Mouse (Mus musculus): ENCODE measurements at regions not wholly inside any gene's neighbourhood (a gene's known extent, or its start where the extent isn't known, plus 50 kb on each side); places are given as distances from the start of the nearest gene placed in this dataset.
"Not testable (repeated sequence)": the region's sequence is repeated elsewhere in the genome, so short reads cannot be mapped to it uniquely, and the experiment has no call there.

DNA sequence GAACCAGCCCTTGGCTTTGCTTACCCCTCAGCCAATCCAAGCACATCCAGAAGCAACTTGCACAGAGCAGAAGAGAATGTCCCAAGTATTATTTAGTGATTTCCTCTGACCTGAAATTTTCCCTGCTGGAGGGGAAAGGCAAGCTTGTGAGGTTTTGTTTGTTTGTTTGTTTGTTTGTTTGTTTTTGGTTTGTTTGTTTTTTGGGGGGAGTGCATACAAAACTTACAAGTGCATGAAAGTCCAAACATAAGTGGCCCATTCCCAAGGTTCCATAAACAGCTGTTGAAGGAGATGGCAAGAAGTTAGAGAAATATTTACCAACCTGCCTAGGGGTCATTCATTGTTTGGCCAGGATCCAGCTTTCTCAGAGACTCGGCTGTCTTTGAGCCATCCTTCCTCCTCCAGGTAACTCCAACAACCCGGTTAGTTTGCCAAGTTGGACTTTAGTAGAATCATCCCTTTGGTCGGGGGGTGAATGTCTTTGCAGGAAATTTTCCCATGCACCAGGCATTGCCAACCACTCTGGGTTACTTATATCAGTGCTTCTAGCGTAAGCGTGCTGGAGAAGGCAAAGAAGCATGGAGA lies 175.3 kb downstream of the Ifng start:
- Histone ChIP-seq H3K27me3 (no peaks in the 10 kb centered on the region), H3K9ac (no peak overlapping the region), H3K9me3 (replicated peaks) (no peaks in the 10 kb centered on the region), H3K4me2 (no peak overlapping the region), H3K4me1 (replicated peaks) (no peaks in the 10 kb centered on the region), H3K27ac (no peak overlapping the region), H3K36me3 (no peaks in the 10 kb centered on the region), H3K4me3 (replicated peaks) (no peak overlapping the region)
- ATAC-seq (ENCODE audit: low read depth) (no peak), DNase-seq (no peak)
- WGBS (ENCODE audit: insufficient replicate concordance): 69% methylated on average over 5 of the region's 5 CpGs

DNA sequence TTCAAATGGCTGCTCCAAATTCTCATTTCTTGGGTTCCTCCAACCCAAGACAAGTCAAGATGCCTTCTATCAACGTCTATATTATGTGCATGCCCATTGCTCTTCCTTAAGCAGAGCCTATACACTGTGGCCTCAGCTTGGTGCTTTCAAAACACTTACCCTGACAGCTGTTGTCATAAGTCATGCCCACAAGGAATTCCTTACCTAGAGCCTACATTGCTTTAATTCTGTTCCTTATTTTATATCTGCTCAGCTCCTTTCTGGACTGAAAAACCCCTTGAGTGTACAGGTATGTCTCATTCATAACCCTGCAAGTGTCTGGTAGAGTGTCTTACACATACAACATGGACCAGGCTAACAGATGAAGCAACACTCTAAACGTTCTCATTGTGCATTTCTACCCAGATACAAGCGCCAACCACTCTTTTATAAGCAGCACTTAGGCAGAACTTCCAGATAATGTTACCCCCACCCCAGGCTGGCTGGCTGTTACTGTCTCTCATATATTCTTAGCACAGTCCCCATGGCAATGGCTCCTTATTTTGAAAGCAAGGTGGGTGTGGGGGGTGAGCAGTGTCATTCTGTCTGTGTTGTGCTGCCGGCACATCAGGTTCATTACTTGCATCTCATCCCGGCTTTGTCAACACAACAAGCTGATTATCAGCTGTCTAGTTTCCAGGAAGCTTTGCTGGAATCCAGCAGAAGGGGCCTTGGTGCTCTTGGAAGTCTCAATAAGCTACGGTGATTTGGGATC lies 176.6 kb downstream of the Ifng start:
- DNase-seq: no peak
- no peak for ATAC-seq (ENCODE audit: low read depth)
- 62% methylated on average over 6 of the region's 6 CpGs for WGBS (ENCODE audit: insufficient replicate concordance)
- Histone ChIP-seq H3K27me3 (no peaks in the 10 kb centered on the region), H3K27ac (no peak overlapping the region), H3K9ac (no peak overlapping the region), H3K4me1 (replicated peaks) (no peaks in the 10 kb centered on the region), H3K4me3 (replicated peaks) (no peak overlapping the region), H3K4me2 (no peak overlapping the region), H3K36me3 (no peaks in the 10 kb centered on the region), H3K9me3 (replicated peaks) (no peaks in the 10 kb centered on the region)

DNA sequence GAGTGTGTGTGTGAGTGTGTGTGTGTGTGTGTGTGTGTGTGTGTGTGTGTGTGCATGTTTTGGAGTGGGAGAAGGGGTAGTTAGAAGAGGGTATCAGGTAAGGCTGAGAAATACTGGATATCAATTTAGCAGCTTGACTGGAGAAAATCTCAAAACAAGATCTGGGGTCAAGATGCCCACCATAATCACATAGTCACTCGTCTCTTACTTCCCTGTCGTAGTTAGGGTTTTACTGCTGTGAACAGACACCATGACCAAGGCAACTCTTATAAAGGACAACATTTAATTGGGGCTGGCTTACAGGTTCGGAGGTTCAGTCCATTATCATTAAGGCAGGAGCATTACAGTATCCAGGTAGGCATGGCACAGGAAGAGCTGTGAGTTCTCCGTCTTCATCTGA lies 177.4 kb downstream of the Ifng start:
- not testable (repeated sequence) for H3K9me3 ChIP-seq (replicated peaks); H3K4me2 ChIP-seq; H3K27ac ChIP-seq; DNase-seq; H3K4me1 ChIP-seq (replicated peaks); H3K27me3 ChIP-seq; H3K4me3 ChIP-seq (replicated peaks); H3K9ac ChIP-seq; ATAC-seq (ENCODE audit: low read depth); H3K36me3 ChIP-seq
- WGBS (ENCODE audit: insufficient replicate concordance): 76% methylated on average over 4 of the region's 4 CpGs

DNA sequence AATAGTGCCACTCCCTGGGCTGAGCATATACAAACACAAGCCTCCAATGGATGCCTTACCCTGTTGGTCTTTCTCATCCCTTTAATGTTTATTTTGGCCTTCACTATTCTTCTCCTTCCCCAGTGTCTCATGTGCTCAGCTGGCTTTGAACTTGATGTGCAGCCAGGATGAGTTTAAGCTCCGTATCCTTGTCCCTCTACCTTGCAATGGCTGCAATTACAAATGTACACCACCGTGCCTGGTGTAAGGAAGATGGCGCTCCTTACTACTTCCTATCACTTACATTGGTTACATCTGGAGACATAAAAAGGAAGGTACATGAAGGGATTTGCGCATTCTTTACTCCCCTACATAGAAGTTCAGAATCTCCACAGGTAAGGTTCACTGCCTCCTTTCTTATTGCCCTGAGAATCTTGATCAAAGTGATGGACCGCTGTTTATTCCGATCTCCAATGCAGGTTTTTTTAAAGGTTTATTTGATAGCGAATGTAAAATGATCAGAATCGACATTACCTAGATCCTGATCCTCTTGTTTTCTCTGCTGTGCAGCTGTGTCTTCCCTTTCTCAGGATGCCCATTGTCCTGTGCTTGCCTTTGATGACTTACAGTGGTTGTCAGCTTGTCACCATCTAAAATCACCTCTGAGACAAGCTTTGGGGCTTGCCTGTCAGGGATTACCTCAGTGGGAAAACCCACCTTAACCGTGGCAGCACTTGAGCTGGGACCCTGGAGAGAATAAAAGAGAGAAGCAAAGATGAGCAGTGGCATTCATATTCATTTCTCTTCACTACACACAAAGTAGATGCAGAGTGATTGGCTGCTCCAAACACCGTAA lies 178.1 kb downstream of the Ifng start:
- DNase-seq (no peak), ATAC-seq (ENCODE audit: low read depth) (no peak)
- H3K27me3 ChIP-seq: no peaks in the 10 kb centered on the region
- H3K9me3 ChIP-seq (replicated peaks): no peaks in the 10 kb centered on the region
- no peaks in the 10 kb centered on the region for H3K36me3 ChIP-seq
- no peaks in the 10 kb centered on the region for H3K4me1 ChIP-seq (replicated peaks)
- H3K4me3 ChIP-seq (replicated peaks): no peak overlapping the region
- 72% methylated on average over 10 of the region's 10 CpGs for WGBS (ENCODE audit: insufficient replicate concordance)
- no peak overlapping the region for H3K9ac ChIP-seq
- H3K4me2 ChIP-seq: no peak overlapping the region
- no peak overlapping the region for H3K27ac ChIP-seq

DNA sequence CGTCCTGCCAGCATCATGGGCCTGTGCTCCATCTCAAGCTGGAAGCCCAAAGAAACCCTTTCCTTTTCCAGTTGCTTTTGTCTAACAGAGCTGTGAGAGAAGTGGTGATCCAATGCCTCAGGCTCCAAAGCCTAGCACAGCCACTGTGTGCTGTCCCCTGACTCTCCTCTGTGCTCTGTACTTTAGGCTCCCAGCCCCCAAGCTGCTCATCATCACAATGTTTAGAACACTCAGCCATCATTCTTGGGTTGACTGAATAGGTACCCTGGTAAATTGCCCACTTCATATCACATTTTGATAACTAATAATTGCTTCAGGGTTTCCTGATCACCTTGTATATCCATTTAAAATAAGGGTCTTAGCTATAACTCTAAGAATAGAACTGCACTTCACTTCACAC lies 178.8 kb downstream of the Ifng start:
- DNase-seq (no peak), ATAC-seq (ENCODE audit: low read depth) (no peak)
- no peaks in the 10 kb centered on the region for H3K36me3 ChIP-seq
- H3K4me1 ChIP-seq (replicated peaks): no peaks in the 10 kb centered on the region
- no peak overlapping the region for H3K9ac ChIP-seq
- no peaks in the 10 kb centered on the region for H3K27me3 ChIP-seq
- no peak overlapping the region for H3K4me2 ChIP-seq
- no peaks in the 10 kb centered on the region for H3K9me3 ChIP-seq (replicated peaks)
- H3K4me3 ChIP-seq (replicated peaks): no peak overlapping the region
- WGBS (ENCODE audit: insufficient replicate concordance): 67% methylated on average over 1 of the region's 1 CpGs
- H3K27ac ChIP-seq: no peak overlapping the region

DNA sequence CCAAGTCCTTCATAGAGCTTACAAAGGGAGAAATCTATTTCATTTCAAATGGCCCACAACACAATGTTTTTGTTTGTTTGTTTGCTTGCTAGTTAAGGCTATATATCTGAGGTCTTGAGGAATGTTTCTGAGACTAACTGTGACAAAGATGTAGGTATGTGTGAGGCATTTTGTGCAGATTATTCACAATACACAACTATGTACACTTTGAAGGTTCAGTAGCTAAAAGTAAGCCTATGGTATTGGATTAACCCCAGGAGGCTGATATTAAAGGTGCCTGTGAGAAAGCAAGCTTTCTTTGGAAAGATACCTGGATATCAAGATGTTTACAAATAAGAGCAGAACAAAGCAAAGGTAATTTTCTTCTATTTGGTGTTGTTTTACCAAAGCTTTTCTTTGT lies 179.8 kb downstream of the Ifng start:
- Histone ChIP-seq H3K27me3 (no peaks in the 10 kb centered on the region), H3K4me2 (no peak overlapping the region), H3K36me3 (no peaks in the 10 kb centered on the region), H3K9ac (no peak overlapping the region), H3K4me3 (replicated peaks) (no peak overlapping the region), H3K27ac (no peak overlapping the region), H3K9me3 (replicated peaks) (no peaks in the 10 kb centered on the region), H3K4me1 (replicated peaks) (no peaks in the 10 kb centered on the region)
- no peak for ATAC-seq (ENCODE audit: low read depth)
- no peak for DNase-seq

DNA sequence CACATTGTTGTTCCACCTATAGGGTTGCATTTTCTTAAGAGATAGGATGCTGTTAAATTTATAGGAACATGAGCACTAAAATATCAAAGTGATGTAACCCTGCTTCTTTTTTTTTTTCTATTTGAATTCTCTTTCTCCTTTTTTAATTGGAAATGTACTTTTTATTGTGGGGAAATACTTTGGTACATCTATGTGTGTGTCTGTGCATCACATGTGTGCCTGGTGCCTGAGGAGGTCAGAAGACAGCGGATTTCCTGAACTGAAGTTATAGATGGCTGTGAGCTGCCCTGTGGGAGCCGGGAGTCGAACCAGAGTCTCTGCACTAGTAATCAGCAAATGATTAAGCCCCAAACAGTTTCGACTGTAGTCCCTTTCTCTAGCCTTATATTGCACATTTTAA lies 180.7 kb downstream of the Ifng start:
- DNase-seq (no peak), ATAC-seq (ENCODE audit: low read depth) (no peak)
- H3K4me2 ChIP-seq: no peak overlapping the region
- H3K9ac ChIP-seq: no peak overlapping the region
- H3K27me3 ChIP-seq: no peaks in the 10 kb centered on the region
- H3K36me3 ChIP-seq: no peaks in the 10 kb centered on the region
- H3K27ac ChIP-seq: no peak overlapping the region
- H3K4me1 ChIP-seq (replicated peaks): no peaks in the 10 kb centered on the region
- WGBS (ENCODE audit: insufficient replicate concordance): 68% methylated on average over 4 of the region's 4 CpGs
- no peak overlapping the region for H3K4me3 ChIP-seq (replicated peaks)
- no peaks in the 10 kb centered on the region for H3K9me3 ChIP-seq (replicated peaks)

DNA sequence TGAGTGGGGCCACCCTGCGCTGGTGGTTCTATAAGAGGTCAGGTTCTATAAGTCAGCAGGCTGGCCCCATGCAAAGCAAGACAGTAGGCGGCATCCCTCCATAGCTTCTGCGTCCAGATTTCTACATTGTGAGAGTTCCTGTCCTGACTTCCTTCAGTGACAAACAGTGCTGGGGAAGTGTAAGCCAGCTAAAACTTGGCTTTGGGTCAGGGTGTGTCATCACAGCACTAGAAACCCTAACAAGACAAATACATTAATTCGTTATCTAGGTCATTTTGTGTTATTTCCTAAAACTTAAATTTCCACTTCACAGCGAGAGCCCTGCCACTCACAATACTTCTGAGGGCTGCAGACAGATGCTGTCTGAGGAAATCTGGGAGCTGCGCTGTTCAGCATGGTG lies 181.3 kb downstream of the Ifng start:
- no peak overlapping the region for H3K4me2 ChIP-seq
- WGBS (ENCODE audit: insufficient replicate concordance): 61% methylated on average over 6 of the region's 6 CpGs
- no peaks in the 10 kb centered on the region for H3K9me3 ChIP-seq (replicated peaks)
- H3K27ac ChIP-seq: no peak overlapping the region
- H3K9ac ChIP-seq: no peak overlapping the region
- no peaks in the 10 kb centered on the region for H3K36me3 ChIP-seq
- no peaks in the 10 kb centered on the region for H3K27me3 ChIP-seq
- H3K4me1 ChIP-seq (replicated peaks): no peaks in the 10 kb centered on the region
- no peak overlapping the region for H3K4me3 ChIP-seq (replicated peaks)
- DNase-seq: no peak
- ATAC-seq (ENCODE audit: low read depth): no peak

DNA sequence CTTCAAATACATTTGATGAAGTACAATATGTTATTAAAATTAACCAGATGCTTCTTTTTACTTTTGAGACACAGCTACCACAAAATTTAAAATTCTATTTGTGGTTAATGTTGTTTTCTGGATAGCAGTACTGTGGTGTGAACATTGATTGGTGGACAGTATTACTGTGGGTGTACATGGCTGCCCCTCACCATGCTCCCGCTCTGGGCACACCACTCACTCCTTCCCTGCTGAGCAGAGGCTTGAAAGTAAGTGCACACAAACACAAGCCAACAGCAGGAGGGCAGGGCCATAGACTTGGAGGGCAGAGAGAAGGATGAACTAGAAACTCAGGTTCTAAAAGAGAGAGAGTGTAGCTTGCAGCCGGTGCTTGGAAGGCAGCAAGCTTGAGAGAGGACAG lies 182.1 kb downstream of the Ifng start:
- H3K4me1 ChIP-seq (replicated peaks): no peaks in the 10 kb centered on the region
- no peak overlapping the region for H3K4me3 ChIP-seq (replicated peaks)
- H3K36me3 ChIP-seq: no peaks in the 10 kb centered on the region
- no peaks in the 10 kb centered on the region for H3K9me3 ChIP-seq (replicated peaks)
- no peaks in the 10 kb centered on the region for H3K27me3 ChIP-seq
- 74% methylated on average over 2 of the region's 2 CpGs for WGBS (ENCODE audit: insufficient replicate concordance)
- DNase-seq: no peak
- ATAC-seq (ENCODE audit: low read depth): no peak
- no peak overlapping the region for H3K9ac ChIP-seq
- H3K4me2 ChIP-seq: no peak overlapping the region
- H3K27ac ChIP-seq: no peak overlapping the region

DNA sequence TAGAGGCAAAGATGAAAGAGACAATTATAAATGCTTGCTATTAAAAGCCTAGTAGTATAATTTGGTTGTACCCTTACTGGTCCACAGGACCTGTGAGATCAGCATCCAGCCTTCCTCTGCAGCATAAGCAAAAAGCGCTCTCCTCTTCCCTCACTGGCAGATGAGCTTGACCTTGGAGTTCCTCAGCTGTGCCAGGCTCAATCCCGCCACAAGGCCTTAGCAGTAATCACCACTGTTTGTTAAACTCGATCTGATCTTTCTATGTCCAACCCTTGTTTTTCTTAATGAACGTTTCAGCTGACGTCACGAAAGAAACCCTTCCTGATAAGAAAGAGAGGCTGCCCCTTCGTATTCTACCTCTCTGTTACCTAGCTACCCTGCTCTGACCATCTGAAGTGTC lies 183.5 kb downstream of the Ifng start:
- H3K4me1 ChIP-seq (replicated peaks): no peaks in the 10 kb centered on the region
- no peaks in the 10 kb centered on the region for H3K9me3 ChIP-seq (replicated peaks)
- H3K4me3 ChIP-seq (replicated peaks): no peak overlapping the region
- no peak for DNase-seq
- H3K4me2 ChIP-seq: no peak overlapping the region
- 74% methylated on average over 7 of the region's 7 CpGs for WGBS (ENCODE audit: insufficient replicate concordance)
- H3K27me3 ChIP-seq: no peaks in the 10 kb centered on the region
- no peak for ATAC-seq (ENCODE audit: low read depth)
- H3K27ac ChIP-seq: no peak overlapping the region
- no peaks in the 10 kb centered on the region for H3K36me3 ChIP-seq
- no peak overlapping the region for H3K9ac ChIP-seq

DNA sequence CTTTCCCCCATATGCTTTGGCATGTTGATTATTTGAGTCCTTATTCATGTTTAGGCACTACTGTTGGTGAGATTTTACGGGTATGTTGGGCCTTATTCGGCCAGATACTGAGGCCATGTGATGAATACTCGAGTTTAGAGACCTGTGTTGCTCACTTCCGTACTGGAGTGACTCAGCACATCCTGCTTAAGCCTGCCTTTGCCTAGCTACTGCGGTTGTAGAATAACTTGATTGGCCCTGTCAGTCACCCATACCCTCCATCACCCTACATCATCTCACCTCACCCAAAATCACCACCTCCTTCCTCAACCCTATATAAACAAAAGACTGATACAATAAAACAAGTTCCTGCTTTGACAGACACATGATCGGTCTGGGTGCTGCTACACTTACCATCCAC lies 187.2 kb downstream of the Ifng start:
- Histone ChIP-seq H3K4me1 (replicated peaks) (peaks cover 12% of the 10 kb centered on the region; the same call in 1 of the 2 replicates), H3K9me3 (replicated peaks) (no peaks in the 10 kb centered on the region), H3K4me2 (no peak overlapping the region), H3K4me3 (replicated peaks) (no peak overlapping the region), H3K9ac (no peak overlapping the region), H3K27me3 (no peaks in the 10 kb centered on the region), H3K27ac (no peak overlapping the region), H3K36me3 (no peaks in the 10 kb centered on the region)
- 52% methylated on average over 6 of the region's 6 CpGs for WGBS (ENCODE audit: insufficient replicate concordance)
- DNase-seq (no peak), ATAC-seq (ENCODE audit: low read depth) (no peak)
